Mouse (Mus musculus) heart, embryonic 16.5 days (tissue): ENCODE measurements around the gene Lrrc20. TPM values are rescaled to one million over a fixed set of nuclear protein-coding genes. Genes with fewer than 3 reads are reported as not detected.
"Not testable (repeated sequence)": the region's sequence is repeated elsewhere in the genome, so short reads cannot be mapped to it uniquely, and the experiment has no call there.

Experiments
- ATAC-seq: fragments of 200-750 bp; cut with Nextera tagmentation; replicated peaks from 2 replicates; pipeline ENCODE4 v1.8.0; 2017; ENCODE audit warnings: moderate number of reproducible peaks; ENCODE audit not compliant: insufficient read depth, low FRiP score; ENCODE audit errors: extremely low read depth
- H3K27ac ChIP-seq: fragments of 300-500 bp; sonication (generic); 2 replicates; pipeline ENCODE4 v1.5.1; 2014; ENCODE audit warnings: mild to moderate bottlenecking, low read length, control low read depth, moderate library complexity
- H3K27me3 ChIP-seq: fragments of 300-500 bp; sonication (generic); 2 replicates; pipeline ENCODE4 v1.6.1; 2014; ENCODE audit warnings: low read length, mixed read lengths; ENCODE audit not compliant: control insufficient read depth, insufficient read depth
- H3K36me3 ChIP-seq: fragments of 300-500 bp; sonication (generic); 2 replicates; pipeline ENCODE4 v1.6.1; 2014; ENCODE audit not compliant: control insufficient read depth, insufficient read depth
- H3K4me1 ChIP-seq: fragments of 300-500 bp; sonication (generic); 2 replicates; pipeline ENCODE4 v1.6.1; 2014; ENCODE audit warnings: low read length, mixed read lengths; ENCODE audit not compliant: control insufficient read depth, insufficient read depth
- H3K4me2 ChIP-seq: fragments of 300-500 bp; sonication (generic); 2 replicates; pipeline ENCODE4 v1.6.1; 2014; ENCODE audit warnings: low read depth, mild to moderate bottlenecking, control low read depth, low read length
- H3K4me3 ChIP-seq: fragments of 300-500 bp; sonication (generic); 2 replicates; pipeline ENCODE4 v1.5.1; 2014; ENCODE audit warnings: mild to moderate bottlenecking, control low read depth, low read length
- H3K9ac ChIP-seq: fragments of 300-500 bp; sonication (generic); 2 replicates; pipeline ENCODE4 v1.6.1; 2014; ENCODE audit warnings: low read length, control low read depth
- H3K9me3 ChIP-seq: fragments of 300-500 bp; sonication (generic); replicated peaks from 2 replicates; pipeline ENCODE4 v1.6.1; 2016; ENCODE audit warnings: low read length; ENCODE audit not compliant: control insufficient read depth
- WGBS: fragments of 180-500 bp; shearing (Covaris S2); extraction: QIAGEN DNeasy Blood & Tissue Kit; methylation state at CpG from one replicate; pipeline ENCODE4 v1.1.7; 2014; 5-methylcytosine and 5-hydroxymethylcytosine counted together
- polyA plus RNA-seq: library from polyadenylated mRNA; unstranded; fragments of >200 nt; fragmentation: Nextera tagmentation; extraction: Ambion mirVana; gene quantifications from 2 replicates; pipeline ENCODE4 v1.2.1, GENCODE M21; 2015

The Lrrc20 gene
- polyA plus RNA-seq, 1 experiment from 2014 or later = 12.9 TPM

DNA sequence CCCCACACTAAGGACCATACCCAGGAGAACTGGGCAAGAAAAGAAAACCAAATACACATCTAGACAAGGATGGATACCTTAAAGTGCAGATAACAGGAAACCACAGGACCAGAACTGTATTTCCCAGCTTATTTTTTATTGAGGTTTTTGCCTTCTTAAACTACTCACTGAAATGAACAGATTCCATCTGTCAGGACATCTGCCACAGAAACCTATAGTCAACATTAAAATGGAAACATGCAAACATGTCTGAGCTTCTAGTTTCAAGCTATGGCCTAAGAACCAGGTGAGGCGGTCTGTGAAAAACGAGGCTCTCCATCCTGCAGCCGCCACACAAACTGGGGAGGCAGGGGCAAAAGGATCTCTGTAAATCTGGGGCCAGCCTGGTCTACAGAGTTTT lies 30.6 kb upstream of the Lrrc20 start:
- Histone ChIP-seq H3K9me3 (no peaks in the 10 kb centered on the region), H3K27me3 (no peaks in the 10 kb centered on the region), H3K4me1 (peaks cover 47% of the 10 kb centered on the region), H3K4me2 (no peak overlapping the region), H3K9ac (no peak overlapping the region), H3K27ac (no peak overlapping the region), H3K4me3 (no peak overlapping the region), H3K36me3 (peaks cover 3% of the 10 kb centered on the region; the same call in 1 of the 2 replicates)
- 69% methylated on average over 3 of the region's 3 CpGs for WGBS
- ATAC-seq = no peak

DNA sequence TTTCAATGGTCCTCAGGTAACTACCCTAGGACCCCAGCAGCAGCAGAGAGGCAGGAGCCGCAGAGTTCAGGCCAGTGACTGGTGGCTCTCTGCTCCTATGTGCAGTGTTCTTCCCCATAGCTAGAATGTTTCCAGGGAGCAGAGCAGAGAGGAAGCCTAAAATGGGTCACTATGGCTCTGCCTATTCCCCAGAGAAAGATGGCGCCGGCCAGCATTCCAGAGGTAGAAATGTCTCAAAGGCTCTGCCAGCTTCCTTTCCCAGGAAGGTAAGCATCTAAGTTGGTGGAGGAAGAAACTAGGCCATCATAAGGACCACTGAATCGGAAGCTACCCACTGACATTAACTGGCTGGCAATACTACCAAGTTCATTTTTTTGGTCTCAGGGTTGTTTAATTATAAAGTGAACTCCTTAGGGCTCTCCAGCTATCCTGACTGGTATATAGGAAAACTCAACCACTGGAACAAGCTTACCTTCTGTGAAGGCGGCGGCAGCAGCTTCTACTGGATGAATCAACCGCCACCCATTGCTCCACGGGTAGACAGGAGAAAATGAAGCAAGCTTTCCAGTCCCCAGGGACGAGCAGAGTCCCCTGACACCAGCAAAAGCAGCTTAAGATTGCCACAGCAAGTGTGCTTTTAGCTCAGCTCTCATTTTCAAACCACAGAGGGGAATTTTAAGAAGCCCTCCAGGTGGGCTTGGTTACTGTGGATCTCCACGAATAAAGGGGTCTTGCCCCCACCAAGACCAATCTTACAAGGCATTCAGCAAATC lies 27.8 kb upstream of the Lrrc20 start:
- Histone ChIP-seq H3K4me3 (no peak overlapping the region), H3K9me3 (no peaks in the 10 kb centered on the region), H3K4me1 (peaks cover 59% of the 10 kb centered on the region), H3K4me2 (no peak overlapping the region), H3K36me3 (peaks cover 9% of the 10 kb centered on the region), H3K9ac (no peak overlapping the region; the same call in 1 of the 2 replicates), H3K27me3 (no peaks in the 10 kb centered on the region), H3K27ac (no peak overlapping the region)
- WGBS = 81% methylated on average over 10 of the region's 10 CpGs
- no peak for ATAC-seq

DNA sequence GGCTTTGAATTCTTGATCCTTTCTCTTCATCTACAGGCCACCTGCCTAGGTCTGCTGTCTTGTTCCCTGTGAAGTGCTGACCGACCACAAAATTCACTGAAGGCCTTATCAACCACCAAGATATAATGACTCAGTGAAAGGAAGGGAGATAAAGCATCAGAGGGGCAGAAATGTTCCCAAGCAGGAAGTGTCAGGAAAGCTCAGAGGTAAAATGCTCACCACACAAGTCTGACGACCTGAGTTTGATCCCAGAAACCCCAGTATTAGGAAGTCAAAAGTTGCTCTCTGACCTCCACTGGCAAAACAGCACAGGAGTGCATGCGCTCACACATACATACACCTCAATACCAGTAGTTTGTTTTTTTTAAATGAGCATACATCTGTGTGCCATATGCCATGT lies 26.8 kb upstream of the Lrrc20 start:
- Histone ChIP-seq H3K27me3 (no peaks in the 10 kb centered on the region), H3K9ac (no peak overlapping the region), H3K9me3 (no peaks in the 10 kb centered on the region), H3K4me3 (no peak overlapping the region), H3K27ac (no peak overlapping the region), H3K4me2 (no peak overlapping the region), H3K36me3 (peaks cover 9% of the 10 kb centered on the region), H3K4me1 (peaks cover 56% of the 10 kb centered on the region)
- no peak for ATAC-seq
- 49% methylated on average over 3 of the region's 3 CpGs for WGBS

DNA sequence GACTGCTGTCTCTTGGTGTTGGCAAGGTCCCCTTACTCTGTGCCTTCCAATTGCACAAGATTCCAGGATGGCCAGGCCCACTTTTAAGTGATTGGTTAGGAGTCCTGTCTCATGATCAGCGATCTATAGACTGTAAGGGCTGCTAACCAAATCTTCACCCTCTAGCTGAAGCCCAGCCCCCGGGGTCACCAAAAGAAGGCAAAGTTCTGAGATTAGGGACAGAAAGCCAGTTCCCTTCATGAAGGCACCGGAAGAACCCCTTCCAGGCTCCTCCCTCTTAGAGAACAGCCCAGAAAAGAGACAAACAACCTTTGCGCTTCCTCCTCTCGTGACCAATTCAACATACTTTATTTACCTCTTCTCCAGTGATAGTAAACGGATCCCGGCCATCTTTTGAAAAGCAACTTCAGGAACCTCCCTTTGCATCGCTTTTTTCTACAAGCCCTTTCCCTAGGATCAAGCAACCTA lies 24.1 kb upstream of the Lrrc20 start:
- 2% methylated on average over 8 of the region's 8 CpGs for WGBS
- Histone ChIP-seq H3K4me1 (peaks cover 37% of the 10 kb centered on the region), H3K9me3 (no peaks in the 10 kb centered on the region), H3K27me3 (no peaks in the 10 kb centered on the region), H3K27ac (peak overlapping the region; percentile 82), H3K4me3 (peak overlapping the region; percentile 98), H3K36me3 (peaks cover 9% of the 10 kb centered on the region), H3K9ac (peak overlapping the region; percentile 95), H3K4me2 (peak overlapping the region; percentile 93)
- ATAC-seq = no peak

DNA sequence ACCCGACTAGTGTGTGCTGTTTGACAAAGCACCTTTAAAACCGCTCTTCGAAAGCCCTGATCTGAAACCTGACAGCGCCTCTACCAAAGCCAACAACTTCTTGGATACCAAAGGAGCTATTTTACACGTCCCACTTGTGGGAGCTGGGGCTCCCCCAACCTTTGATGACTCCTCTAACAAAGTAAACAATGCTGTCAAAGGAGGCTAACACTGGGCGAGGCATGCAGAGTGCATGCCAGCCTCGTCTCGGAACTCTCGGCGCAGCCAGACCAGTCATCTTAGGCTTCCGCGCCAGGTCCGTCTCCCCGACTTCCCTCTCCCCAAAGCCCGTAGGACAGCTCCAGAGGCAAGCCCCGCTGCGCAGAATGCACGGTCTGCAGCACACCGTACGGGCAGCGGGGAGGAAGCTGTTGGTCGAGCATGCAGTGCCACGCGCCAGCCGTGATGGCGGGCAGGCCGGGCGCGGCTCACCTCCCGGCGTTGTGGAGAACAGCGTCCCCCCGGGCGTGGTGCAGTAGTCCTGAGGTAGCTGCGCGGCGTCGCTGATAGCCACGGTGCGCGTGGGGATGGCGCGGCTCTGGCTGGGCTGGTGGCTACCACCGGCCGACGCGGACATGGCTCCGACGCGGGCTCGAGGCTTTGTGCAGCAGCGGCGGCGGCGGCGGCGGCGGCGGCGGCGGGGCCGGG lies 23.5 kb upstream of the Lrrc20 start:
- peak overlapping the region; percentile 82 for H3K27ac ChIP-seq
- whole genome bisulfite sequencing = under 1% methylated on average over 52 of the region's 62 CpGs

DNA sequence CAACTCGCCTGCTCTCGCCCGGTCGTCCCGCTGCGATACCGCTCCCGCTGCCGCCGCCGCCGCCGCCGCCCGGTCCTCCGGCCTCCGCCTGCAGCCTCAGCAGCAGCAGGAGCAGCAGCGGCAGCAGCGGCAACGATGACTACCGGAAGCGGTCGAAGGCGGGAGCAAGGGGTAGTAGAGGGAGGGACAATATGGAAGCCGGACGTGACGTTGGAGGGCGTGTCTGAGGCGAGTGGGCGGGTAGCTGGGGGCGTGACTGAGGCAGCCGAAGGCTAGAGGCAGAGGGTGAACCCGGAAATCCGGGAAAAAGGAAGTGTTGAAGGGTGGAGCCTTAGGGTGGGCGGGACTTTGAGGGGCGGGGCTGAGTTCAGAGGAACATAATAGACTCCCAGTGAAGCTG lies 23.0 kb upstream of the Lrrc20 start, which contains the start of gene Eif4ebp2:
TSS of gene Eif4ebp2 (minus strand) at position 17 of the 400 bp plus-strand sequence.
- WGBS = 1% methylated on average over 21 of the region's 36 CpGs
- Histone ChIP-seq H3K9ac (peak within 1 kb of the TSS; percentile 95), H3K27ac (peak within 1 kb of the TSS; percentile 82), H3K27me3 (no peaks in the 10 kb centered on the region), H3K4me3 (peak within 1 kb of the TSS; percentile 98), H3K36me3 (peaks cover 6% of the 10 kb centered on the region), H3K4me2 (peak within 1 kb of the TSS; percentile 93), H3K4me1 (peaks cover 25% of the 10 kb centered on the region), H3K9me3 (no peaks in the 10 kb centered on the region)
- ATAC-seq = peak; percentile 99

More for the DNA sequence above, 23.5 kb upstream of the Lrrc20 start:
- H3K4me2 ChIP-seq = peak overlapping the region; percentile 93
- peak overlapping the region; percentile 98 for H3K4me3 ChIP-seq
- no peaks in the 10 kb centered on the region for H3K27me3 ChIP-seq
- H3K36me3 ChIP-seq = peaks cover 9% of the 10 kb centered on the region
- peak; percentile 43 for ATAC-seq
- H3K9ac ChIP-seq = peak overlapping the region; percentile 95
- peaks cover 31% of the 10 kb centered on the region for H3K4me1 ChIP-seq
- H3K9me3 ChIP-seq = no peaks in the 10 kb centered on the region

DNA sequence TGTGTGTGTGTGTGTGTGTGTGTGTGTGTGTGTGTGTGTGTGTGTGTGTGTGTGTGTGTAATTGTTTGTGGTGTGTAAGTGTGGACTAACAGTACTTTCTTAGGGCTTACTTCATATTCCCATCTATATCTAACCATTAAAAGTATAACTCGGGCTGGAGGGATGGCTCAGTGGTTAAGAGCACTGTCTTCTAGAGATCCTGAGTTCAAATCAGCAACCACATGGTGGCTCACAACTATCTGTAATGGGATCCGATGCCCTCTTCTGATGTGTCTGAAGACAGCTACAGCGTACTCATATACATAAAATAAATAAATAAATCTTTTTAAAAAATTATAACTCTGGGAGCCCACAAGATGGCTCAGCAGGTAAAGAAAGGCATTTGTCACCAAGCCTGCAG lies 22.4 kb upstream of the Lrrc20 start:
- not testable (repeated sequence) for H3K4me2 ChIP-seq, ATAC-seq, H3K9me3 ChIP-seq, H3K27ac ChIP-seq, H3K9ac ChIP-seq, H3K4me3 ChIP-seq, H3K36me3 ChIP-seq, H3K27me3 ChIP-seq
- peaks cover 20% of the 10 kb centered on the region for H3K4me1 ChIP-seq
- WGBS = 63% methylated on average over 3 of the region's 3 CpGs

DNA sequence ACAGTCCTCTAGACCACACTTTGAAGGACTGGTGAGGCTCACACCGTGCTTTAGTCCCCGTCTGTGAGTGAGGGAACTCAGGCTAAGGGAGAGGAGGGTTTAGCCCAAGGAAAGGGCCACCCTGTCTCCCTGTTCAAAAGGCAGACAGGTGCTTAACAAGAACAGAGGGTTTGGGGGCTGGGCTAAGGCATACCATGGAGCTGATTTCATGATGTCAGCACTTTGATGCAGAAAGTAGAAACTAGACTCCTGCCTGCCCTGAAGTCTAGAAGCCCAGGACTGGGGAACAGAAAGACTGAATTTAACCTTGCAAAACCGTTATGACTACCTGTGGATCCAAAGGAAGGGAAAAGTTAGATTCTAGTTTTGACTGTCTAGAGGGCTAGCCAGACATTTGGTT lies 18.4 kb upstream of the Lrrc20 start:
- Histone ChIP-seq H3K9ac (no peak overlapping the region), H3K4me2 (no peak overlapping the region), H3K27ac (no peak overlapping the region), H3K9me3 (no peaks in the 10 kb centered on the region), H3K4me1 (no peaks in the 10 kb centered on the region), H3K4me3 (no peak overlapping the region), H3K27me3 (no peaks in the 10 kb centered on the region), H3K36me3 (no peaks in the 10 kb centered on the region)
- WGBS = 63% methylated on average over 3 of the region's 3 CpGs
- no peak for ATAC-seq

DNA sequence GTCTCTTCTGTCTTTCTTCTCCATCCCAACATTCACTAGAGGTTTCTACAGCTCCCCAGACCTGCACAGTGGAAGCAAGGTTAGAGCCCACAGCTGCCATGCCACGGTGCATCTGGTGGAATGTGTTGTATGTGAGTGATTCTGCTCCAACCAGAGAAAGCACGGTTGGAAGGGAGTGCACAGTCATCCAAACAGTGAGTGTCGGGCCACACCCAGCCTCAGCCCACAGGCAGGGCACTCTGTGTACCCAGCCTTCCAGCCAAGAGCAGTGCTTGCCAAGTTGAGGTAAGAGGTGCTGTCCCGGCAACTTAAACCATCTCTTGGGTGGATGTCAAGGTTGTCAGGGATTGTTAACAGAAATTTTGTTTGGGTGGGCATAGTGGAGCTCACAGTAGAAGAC lies 10.6 kb upstream of the Lrrc20 start:
- ATAC-seq = no peak
- 66% methylated on average over 4 of the region's 4 CpGs for WGBS

More for the DNA sequence above, 10.6 kb upstream of the Lrrc20 start:
- H3K27me3 ChIP-seq = no peaks in the 10 kb centered on the region
- H3K4me1 ChIP-seq = no peaks in the 10 kb centered on the region
- H3K4me3 ChIP-seq = no peak overlapping the region
- no peak overlapping the region for H3K27ac ChIP-seq
- H3K4me2 ChIP-seq = no peak overlapping the region
- H3K9ac ChIP-seq = no peak overlapping the region
- no peaks in the 10 kb centered on the region for H3K9me3 ChIP-seq
- H3K36me3 ChIP-seq = no peaks in the 10 kb centered on the region
